17 mouse cellular contexts compared by ENCODE assay signal in genomic region chr3:98159289-98159688, GRCm38 (mm10). TPM values are rescaled to one million over a fixed set of nuclear protein-coding genes. Genes with fewer than 3 reads are reported as not detected.
DNase-seq lines count a peak whose midpoint lies in the region; ATAC-seq lines count a peak whose summit lies in the region.
"Had no signal": no experiment of that assay in that cellular context is flagged by ENCODE, and none has a peak within 500 bp of the region (broad histone marks: within the 10 kb centered on the region; RNA-seq: fewer than 3 reads in every experiment).

No protein-coding gene starts in this region.

- H3K4me1 ChIP-seq in forebrain, embryonic 15.5 days, result no peaks in the 10 kb centered on the region
- H3K4me1 ChIP-seq: midbrain, embryonic 12.5 days had no signal

- peak; percentile 5 for DNase-seq in embryo, embryonic 11.5 days (ENCODE audit: low read depth, low spot score)
- no peak for DNase-seq in embryo, embryonic 11 days
- DNase-seq in kidney, postnatal 4 days, result peak; percentile 41 to 42
- DNase-seq in kidney, adult 11 months, result no peak
- peak; percentile 41 for DNase-seq in MEL-GATA-1-ER (ENCODE audit: extremely low read depth, low read depth)
- DNase-seq in urinary bladder, postnatal 14 days (ENCODE audit: low spot score), result no peak
- no peak for DNase-seq in frontal cortex, postnatal 14 days (ENCODE audit: low spot score in 2 of 2)
- DNase-seq: adrenal gland, postnatal 25 days; gastrocnemius, adult 2 months had no signal

- H3K9me3 ChIP-seq in forebrain, embryonic 15.5 days, result no peaks in the 10 kb centered on the region
- H3K9me3 ChIP-seq: midbrain, embryonic 12.5 days had no signal

- no peak overlapping the region for H3K4me3 ChIP-seq in forebrain, embryonic 15.5 days
- H3K4me3 ChIP-seq: gastrocnemius, adult 2 months; layer of hippocampus, adult 2 months; midbrain, embryonic 12.5 days had no signal

- no peak overlapping the region for H3K4me2 ChIP-seq in forebrain, embryonic 15.5 days (replicated peaks)
- H3K4me2 ChIP-seq: midbrain, embryonic 12.5 days had no signal

- no peaks in the 10 kb centered on the region for H3K27me3 ChIP-seq in forebrain, embryonic 15.5 days
- H3K27me3 ChIP-seq: midbrain, embryonic 12.5 days had no signal

- ATAC-seq in forebrain, embryonic 15.5 days (replicated peaks), result 0 out of 2 replicates have a peak, but pooled peaks have one; percentile 19
- ATAC-seq: intestine, postnatal 0 days; lung, postnatal 0 days had no signal

- H3K27ac ChIP-seq in forebrain, embryonic 15.5 days (replicated peaks), result no peak overlapping the region
- H3K27ac ChIP-seq: gastrocnemius, adult 2 months; layer of hippocampus, adult 2 months; midbrain, embryonic 12.5 days had no signal

- H3K36me3 ChIP-seq in forebrain, embryonic 15.5 days, result no peaks in the 10 kb centered on the region
- H3K36me3 ChIP-seq: midbrain, embryonic 12.5 days had no signal

- H3K9ac ChIP-seq in forebrain, embryonic 15.5 days (replicated peaks), result no peak overlapping the region
- H3K9ac ChIP-seq: midbrain, embryonic 12.5 days had no signal

- 22% methylated on average over 4 of the region's 4 CpGs for WGBS in forebrain, embryonic 15.5 days

RNA-seq across cellular contexts. Expression of gene Adam30, which starts 1.1 kb away (rescaled TPM):
- not detected in 2 replicates for polyA plus RNA-seq in forebrain, embryonic 15.5 days (2015; fragmentation: Nextera tagmentation; extraction: Ambion mirVana)
- polyA plus RNA-seq: intestine, postnatal 0 days; liver, adult 2 months; lung, postnatal 0 days; midbrain, embryonic 12.5 days; neural tube, embryonic 11.5 days; spleen, adult 2 months had no signal

Comparison
In these comparisons a context has a peak if more than half of its experiments do, and no peak if none do; other contexts are left out.
1. DNase-seq: peak in embryo, embryonic 11.5 days (single experiment), kidney, postnatal 4 days (2 of 2) and MEL-GATA-1-ER (single experiment); none in embryo, embryonic 11 days (single experiment), kidney, adult 11 months (single experiment), urinary bladder, postnatal 14 days (single experiment) and frontal cortex, postnatal 14 days (0 of 2).